Mouse (Mus musculus) megakaryocyte, embryonic 14.5 days (primary cell): ENCODE data around the gene Elovl4.

Experiments used
- FLI1 ChIP-seq: IDR thresholded peaks from 2 replicates; pipeline ENCODE4 v1.6.1; 2012; ENCODE audit warnings: low read length, inconsistent platforms, mixed read lengths
- GATA1 ChIP-seq: IDR thresholded peaks from 3 replicates; pipeline ENCODE4 v1.6.1; 2012; ENCODE audit warnings: mixed read lengths, low read length, inconsistent platforms, borderline replicate concordance

GRCm38 (mm10) chr9:83789326-83789725 lies 16.8 kb downstream of the Elovl4 start:
- TF ChIP-seq GATA1 (no peak), FLI1 (no peak)
